9 mouse cellular contexts compared by ENCODE assay signal in genomic region chr8:46488085-46488561, GRCm38 (mm10). TPM values are rescaled to one million over a fixed set of nuclear protein-coding genes. Genes with fewer than 3 reads are reported as not detected.
DNase-seq lines count a peak whose midpoint lies in the region; ATAC-seq and TF ChIP-seq lines count a peak whose summit lies in the region.
"Had no signal": no experiment of that assay in that cellular context is flagged by ENCODE, and none has a peak within 500 bp of the region (broad histone marks: within the 10 kb centered on the region; RNA-seq: fewer than 3 reads in every experiment).

No protein-coding gene starts in this region.

- no peak for TF ChIP-seq CTCF in Patski (IDR thresholded peaks at IDR 0.05)

- H3K4me2 ChIP-seq in kidney, embryonic 15.5 days: no peak overlapping the region
- no peak overlapping the region for H3K4me2 ChIP-seq in hindbrain, embryonic 14.5 days (replicated peaks)
- H3K4me2 ChIP-seq: stomach, embryonic 15.5 days had no signal

- H3K36me3 ChIP-seq in kidney, embryonic 15.5 days: no peaks in the 10 kb centered on the region
- H3K36me3 ChIP-seq in hindbrain, embryonic 14.5 days (replicated peaks; ENCODE audit: control insufficient read depth, insufficient read depth): no peaks in the 10 kb centered on the region
- H3K36me3 ChIP-seq: stomach, embryonic 15.5 days had no signal

- CTCF ChIA-PET in Patski (lab: Charles Lee): interaction anchor here (0.8 to 1.8 kb wide), 5 partner anchors 13 to 178 kb away, joined by 3 to 5 read pairs (median 4); no protein-coding TSS in a partner anchor

- WGBS in kidney, embryonic 15.5 days: 27% methylated on average over 7 of the region's 7 CpGs
- WGBS in hindbrain, embryonic 14.5 days: 28% methylated on average over 7 of the region's 7 CpGs

- no peak overlapping the region for H3K27ac ChIP-seq in kidney, embryonic 15.5 days
- H3K27ac ChIP-seq in hindbrain, embryonic 14.5 days: no peak overlapping the region
- H3K27ac ChIP-seq: stomach, embryonic 15.5 days had no signal

- no peak overlapping the region for H3K9ac ChIP-seq in kidney, embryonic 15.5 days
- no peak overlapping the region for H3K9ac ChIP-seq in hindbrain, embryonic 14.5 days
- H3K9ac ChIP-seq: stomach, embryonic 15.5 days had no signal

- no peak for DNase-seq in cerebellum, adult 8-10 months
- DNase-seq in kidney, postnatal 25 days: peak; percentile 28 to 69
- DNase-seq in Patski (ENCODE audit: low read depth, low spot score): peak; percentile 50
- DNase-seq in hindbrain, embryonic 14.5 days (ENCODE audit: low spot score): no peak
- no peak for DNase-seq in spleen, postnatal 14 days (ENCODE audit: low spot score in 2 of 2)
- no peak for DNase-seq in cerebellum, adult 9-10 months

- H3K27me3 ChIP-seq in kidney, embryonic 15.5 days: no peaks in the 10 kb centered on the region
- no peaks in the 10 kb centered on the region for H3K27me3 ChIP-seq in Patski
- H3K27me3 ChIP-seq in hindbrain, embryonic 14.5 days (ENCODE audit: control insufficient read depth, insufficient read depth, low read length): no peaks in the 10 kb centered on the region
- H3K27me3 ChIP-seq: stomach, embryonic 15.5 days had no signal

- no peaks in the 10 kb centered on the region for H3K9me3 ChIP-seq in kidney, embryonic 15.5 days (replicated peaks)
- no peaks in the 10 kb centered on the region for H3K9me3 ChIP-seq in hindbrain, embryonic 14.5 days (ENCODE audit: control insufficient read depth, low read length)
- H3K9me3 ChIP-seq: stomach, embryonic 15.5 days had no signal

- no peak overlapping the region for H3K4me3 ChIP-seq in kidney, embryonic 15.5 days (replicated peaks)
- H3K4me3 ChIP-seq in hindbrain, embryonic 14.5 days (replicated peaks; ENCODE audit: low read length): no peak overlapping the region
- H3K4me3 ChIP-seq: stomach, embryonic 15.5 days had no signal

- POLR2A ChIA-PET in Patski (lab: Charles Lee): interaction anchor here (1.2 kb wide), 1 partner anchor 59 kb away, joined by 3 read pairs; no protein-coding TSS in a partner anchor

- 0 out of 2 replicates have a peak, but pooled peaks have one; percentile 15 for ATAC-seq in cerebellum, adult (ENCODE audit: insufficient number of reproducible peaks, low FRiP score, low TSS enrichment)
- no peak for ATAC-seq in kidney, embryonic 15.5 days (replicated peaks; ENCODE audit: low FRiP score)
- peak; percentile 81 for ATAC-seq in Patski
- peak; percentile 69; the same call in 1 of the 2 replicates for ATAC-seq in hindbrain, embryonic 14.5 days (ENCODE audit: low FRiP score)

- H3K4me1 ChIP-seq in kidney, embryonic 15.5 days: peaks cover 14% of the 10 kb centered on the region; the same call in 1 of the 2 replicates
- 0 out of 2 replicates have a peak, but pooled peaks cover 10% of the 10 kb centered on the region for H3K4me1 ChIP-seq in hindbrain, embryonic 14.5 days (replicated peaks; ENCODE audit: control insufficient read depth, insufficient read depth, low read length)

- in situ Hi-C loops in Patski (cut with MboI; ENCODE audit: low pct_unique_long_range_greater_than_20kb): no loop called here

RNA-seq across cellular contexts. Expression of gene Acsl1, which starts 17.3 kb away (rescaled TPM):
- 18.5 and 18.8 TPM in 2 replicates for polyA plus RNA-seq in kidney, embryonic 15.5 days (2015; fragmentation: Nextera tagmentation; extraction: Ambion mirVana)
- 43.4 TPM for polyA plus RNA-seq in Patski (2021)
- polyA plus RNA-seq in hindbrain, embryonic 14.5 days (2014; fragmentation: Nextera tagmentation; extraction: Ambion mirVana): 21.9 and 22.1 TPM in 2 replicates

Comparison
In these comparisons a context has a peak if more than half of its experiments do, and no peak if none do; other contexts are left out.
1. DNase-seq: peak in kidney, postnatal 25 days (2 of 2) and Patski (single experiment); none in cerebellum, adult 8-10 months (single experiment), hindbrain, embryonic 14.5 days (single experiment), spleen, postnatal 14 days (0 of 2) and cerebellum, adult 9-10 months (single experiment).